Mouse (Mus musculus) hindbrain, embryonic 16.5 days (tissue): ENCODE measurements at regions not wholly inside any gene's neighbourhood (a gene's known extent, or its start where the extent isn't known, plus 50 kb on each side); places are given as distances from the start of the nearest gene placed in this dataset.

ENCODE experiments used
- ATAC-seq: fragments of 200-750 bp; cut with Nextera tagmentation; 2 replicates; pipeline ENCODE4 v1.8.0; 2017; ENCODE audit warnings: moderate TSS enrichment, moderate library complexity
- H3K27ac ChIP-seq: fragments of 300-500 bp; sonication (generic); 2 replicates; pipeline ENCODE4 v1.5.1; 2014; ENCODE audit warnings: low read depth, mild to moderate bottlenecking, control low read depth, low read length, moderate library complexity
- H3K27me3 ChIP-seq: fragments of 300-500 bp; sonication (generic); replicated peaks from 2 replicates; pipeline ENCODE4 v1.6.1; 2014; ENCODE audit warnings: low read length; ENCODE audit not compliant: control insufficient read depth, insufficient read depth
- H3K36me3 ChIP-seq: fragments of 300-500 bp; sonication (generic); 2 replicates; pipeline ENCODE4 v1.6.1; 2014; ENCODE audit warnings: mild to moderate bottlenecking, low read length, moderate library complexity, mixed read lengths; ENCODE audit not compliant: control insufficient read depth, insufficient read depth
- H3K4me1 ChIP-seq: fragments of 300-500 bp; sonication (generic); 2 replicates; pipeline ENCODE4 v1.6.1; 2014; ENCODE audit warnings: low read depth, low read length; ENCODE audit not compliant: control insufficient read depth, insufficient read depth
- H3K4me2 ChIP-seq: fragments of 300-500 bp; sonication (generic); 2 replicates; pipeline ENCODE4 v1.6.1; 2014; ENCODE audit warnings: mild to moderate bottlenecking, low read length, control low read depth, moderate library complexity
- H3K4me3 ChIP-seq: fragments of 300-500 bp; sonication (generic); 2 replicates; pipeline ENCODE4 v1.5.1; 2014; ENCODE audit warnings: mild to moderate bottlenecking, low read length, control low read depth, moderate library complexity
- H3K9ac ChIP-seq: fragments of 300-500 bp; sonication (generic); 2 replicates; pipeline ENCODE4 v1.6.1; 2014; ENCODE audit warnings: low read depth, mild to moderate bottlenecking, control low read depth, low read length, moderate library complexity
- H3K9me3 ChIP-seq: fragments of 300-500 bp; sonication (generic); 2 replicates; pipeline ENCODE4 v1.6.1; 2014; ENCODE audit warnings: mild to moderate bottlenecking, low read length, moderate library complexity; ENCODE audit not compliant: control insufficient read depth
- WGBS: fragments of 180-500 bp; shearing (Covaris S2); extraction: QIAGEN DNeasy Blood & Tissue Kit; methylation state at CpG from one replicate; pipeline ENCODE4 v1.1.7; 2014; 5-methylcytosine and 5-hydroxymethylcytosine counted together

- Histone ChIP-seq H3K36me3 (no peaks in the 10 kb centered on the region), H3K27me3 (no peaks in the 10 kb centered on the region), H3K27ac (no peak overlapping the region), H3K9me3 (no peaks in the 10 kb centered on the region), H3K4me1 (no peaks in the 10 kb centered on the region), H3K4me2 (no peak overlapping the region), H3K4me3 (no peak overlapping the region), H3K9ac (no peak overlapping the region)
- 87% methylated on average over 2 of the region's 2 CpGs for whole genome bisulfite sequencing
- no peak for ATAC-seq
Measured at GRCm38 (mm10) chr5:18434245-18434644, 74.1 kb upstream of the Gnai1 start.

GRCm38 (mm10) chr5:18433287-18433686, 73.1 kb upstream of the Gnai1 start:
- no peak for ATAC-seq
- Histone ChIP-seq H3K4me2 (no peak overlapping the region), H3K4me3 (no peak overlapping the region), H3K27me3 (no peaks in the 10 kb centered on the region), H3K9ac (no peak overlapping the region), H3K36me3 (no peaks in the 10 kb centered on the region), H3K9me3 (no peaks in the 10 kb centered on the region), H3K27ac (no peak overlapping the region), H3K4me1 (no peaks in the 10 kb centered on the region)
- WGBS, result 36% methylated on average over 7 of the region's 7 CpGs

GRCm38 (mm10) chr5:18425098-18425497, 64.9 kb upstream of the Gnai1 start:
- no peaks in the 10 kb centered on the region for H3K4me1 ChIP-seq
- H3K36me3 ChIP-seq, result no peaks in the 10 kb centered on the region
- H3K27ac ChIP-seq, result no peak overlapping the region
- H3K27me3 ChIP-seq, result no peaks in the 10 kb centered on the region
- H3K9me3 ChIP-seq, result no peaks in the 10 kb centered on the region
- H3K4me3 ChIP-seq, result no peak overlapping the region
- ATAC-seq, result no peak
- H3K4me2 ChIP-seq, result no peak overlapping the region
- WGBS, result 73% methylated on average over 4 of the region's 4 CpGs
- no peak overlapping the region for H3K9ac ChIP-seq

- WGBS, result 39% methylated on average over 3 of the region's 3 CpGs
- Histone ChIP-seq H3K4me2 (no peak overlapping the region), H3K36me3 (no peaks in the 10 kb centered on the region), H3K9ac (no peak overlapping the region), H3K4me1 (no peaks in the 10 kb centered on the region), H3K27ac (no peak overlapping the region), H3K4me3 (no peak overlapping the region), H3K27me3 (no peaks in the 10 kb centered on the region), H3K9me3 (no peaks in the 10 kb centered on the region)
- ATAC-seq, result no peak
Measured at GRCm38 (mm10) chr5:18414892-18415291, 54.7 kb upstream of the Gnai1 start.
